Mouse (Mus musculus) retina, postnatal 7 days (tissue): ENCODE results near the gene Cryba4.

Experiments
- DNase-seq: peaks from one replicate; pipeline ENCODE4 v3.0.0-alpha.2; 2012; ENCODE audit warnings: low read depth, low spot score

Cryba4 gene

DNA sequence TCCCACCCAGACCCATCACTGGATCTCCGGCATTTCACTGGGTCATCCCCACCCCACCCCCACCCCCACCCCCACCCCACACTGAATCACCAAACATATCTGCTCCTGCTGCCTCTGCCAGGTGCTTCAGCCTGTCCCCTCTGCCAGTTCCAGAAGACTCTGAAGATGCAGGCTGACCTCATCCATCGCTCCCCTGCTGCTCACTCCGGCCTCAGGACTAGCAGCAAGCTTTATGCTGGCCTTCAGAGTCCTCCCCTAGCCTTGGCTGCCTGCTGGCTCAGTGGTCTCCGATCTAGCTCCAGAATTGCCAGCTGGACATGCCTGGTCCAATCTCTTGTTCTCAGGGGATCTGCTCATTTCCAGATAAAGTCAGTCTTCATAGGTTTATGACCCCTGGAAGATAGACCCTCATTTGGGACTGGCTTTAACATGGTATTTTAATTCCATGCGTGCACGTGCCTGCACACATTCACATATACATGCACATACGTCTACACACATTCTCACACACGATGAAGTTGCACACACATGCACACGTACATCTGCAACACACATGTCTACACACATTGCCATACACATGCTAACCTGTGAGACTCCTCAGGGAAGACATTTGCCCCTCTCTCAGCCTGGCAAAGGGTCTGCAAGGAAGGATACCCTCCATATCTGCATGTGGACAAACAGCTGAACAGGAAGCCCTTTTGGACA lies 14.3 kb downstream of the Cryba4 start:
- DNase-seq = no peak

DNA sequence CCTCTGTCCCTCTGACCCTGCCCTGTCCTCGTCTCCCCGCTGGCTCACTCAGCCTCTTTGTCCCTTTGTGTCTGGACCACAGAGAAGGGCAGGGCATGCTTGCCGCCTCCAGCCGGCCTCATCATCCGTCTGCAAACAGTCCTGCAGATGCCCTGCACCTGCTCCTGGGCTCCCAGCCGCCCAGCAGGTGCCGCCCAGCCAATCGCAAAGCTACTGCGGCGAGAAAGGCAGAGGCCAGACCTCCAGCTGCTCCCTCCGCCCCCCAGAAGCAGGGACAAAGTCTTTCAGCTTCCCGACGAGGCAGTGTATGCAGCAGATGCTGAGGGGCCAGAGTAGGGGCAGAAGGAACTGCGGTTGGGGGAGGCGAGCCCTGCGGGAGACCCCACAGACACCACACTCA lies 14.9 kb downstream of the Cryba4 start:
- DNase-seq = no peak

DNA sequence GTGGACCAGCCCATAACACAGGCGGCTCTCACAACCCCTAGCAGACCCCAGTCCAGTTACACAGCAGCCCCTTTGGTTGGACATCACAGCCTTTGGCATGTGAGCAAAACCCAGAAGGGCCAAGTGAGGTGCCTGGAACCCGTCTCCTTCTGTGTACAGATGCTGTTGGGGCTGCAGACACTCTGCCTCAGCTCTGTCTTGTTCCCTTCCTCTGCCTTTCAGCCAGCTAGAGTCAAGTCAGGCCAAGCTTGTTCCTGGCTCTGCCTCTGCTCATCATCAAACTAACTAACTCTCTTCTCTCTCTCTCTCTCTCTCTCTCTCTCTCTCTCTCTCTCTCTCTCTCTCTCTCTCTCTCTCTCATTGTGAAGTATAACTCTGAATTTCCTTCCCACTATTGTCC lies 15.7 kb downstream of the Cryba4 start:
- no peak for DNase-seq

DNA sequence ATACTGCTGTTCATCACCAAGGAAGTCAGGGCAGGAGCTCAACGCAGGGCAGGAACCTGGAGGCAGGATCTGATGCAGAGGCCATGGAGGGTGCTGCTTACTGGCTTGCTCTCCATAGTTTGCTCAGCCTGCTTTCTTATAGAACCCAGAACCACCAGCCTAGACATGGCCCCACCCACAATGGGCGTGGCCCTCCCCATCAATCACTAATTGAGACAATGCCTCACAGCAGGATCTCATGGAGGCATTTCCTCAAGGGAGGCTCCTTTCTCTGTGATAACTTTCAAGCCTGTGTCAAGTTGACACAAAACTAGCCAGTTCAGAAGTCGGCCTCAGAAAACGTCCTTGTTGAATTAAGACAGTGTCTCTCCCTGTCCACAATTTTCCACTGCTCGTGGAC lies 16.5 kb downstream of the Cryba4 start:
- DNase-seq = no peak

DNA sequence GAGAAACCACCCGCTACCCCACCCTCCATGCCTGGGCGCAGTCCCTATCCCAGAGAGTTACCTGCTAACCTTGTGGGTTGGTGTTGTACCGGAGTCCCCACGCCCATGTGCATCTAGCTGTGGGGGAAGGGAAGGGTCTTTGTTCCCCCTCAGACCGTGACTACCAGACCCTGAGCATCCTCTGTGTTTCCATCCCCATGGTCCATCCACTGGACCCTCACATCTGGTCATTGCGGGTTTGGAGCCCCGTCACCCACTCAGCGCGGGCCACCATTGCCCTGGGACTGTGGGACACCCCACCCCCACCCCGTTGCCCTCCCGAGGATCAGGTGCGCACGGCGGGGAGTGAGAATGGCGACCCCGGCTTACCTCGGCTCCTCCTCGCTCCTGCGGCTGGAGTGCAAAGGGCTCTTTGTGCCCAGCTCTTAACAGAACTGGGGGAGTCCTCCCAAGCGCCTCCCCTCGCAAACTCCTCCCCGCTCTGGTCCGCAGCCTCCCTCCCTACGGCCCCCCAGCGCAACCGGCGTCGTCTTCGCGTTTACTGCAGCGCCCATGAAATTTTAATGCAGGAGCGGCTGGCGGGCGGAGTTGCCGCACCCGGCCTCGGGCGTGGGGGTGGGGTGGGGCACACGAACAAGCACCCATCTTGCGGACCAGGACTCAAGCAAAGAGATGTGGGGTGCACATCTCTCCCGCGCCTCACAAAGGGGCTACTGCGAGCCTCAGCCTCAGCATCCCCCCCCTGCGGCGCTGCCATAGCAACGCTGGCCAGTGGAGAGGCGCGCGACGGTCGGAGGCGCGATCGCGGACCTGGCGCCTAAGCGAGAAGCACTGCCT lies 23.9 kb downstream of the Cryba4 start:
- DNase-seq = no peak

DNA sequence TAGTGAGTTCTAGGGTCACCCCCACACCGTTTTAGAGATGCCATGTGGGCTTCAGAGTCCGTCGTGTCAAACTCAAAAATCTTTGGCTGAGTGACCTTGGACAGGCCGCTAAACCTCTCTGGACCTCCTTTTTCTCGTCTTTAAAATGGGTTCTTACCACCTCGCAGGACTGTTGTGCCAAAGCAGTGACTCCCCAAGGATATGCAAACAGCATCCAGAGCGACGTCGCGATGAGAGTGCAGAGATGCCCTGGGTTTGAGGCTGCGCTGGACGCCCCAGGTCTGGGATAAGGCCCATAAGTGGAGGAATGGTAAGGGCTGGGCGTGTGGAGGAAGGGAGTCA lies 24.4 kb downstream of the Cryba4 start:
- DNase-seq = no peak

DNA sequence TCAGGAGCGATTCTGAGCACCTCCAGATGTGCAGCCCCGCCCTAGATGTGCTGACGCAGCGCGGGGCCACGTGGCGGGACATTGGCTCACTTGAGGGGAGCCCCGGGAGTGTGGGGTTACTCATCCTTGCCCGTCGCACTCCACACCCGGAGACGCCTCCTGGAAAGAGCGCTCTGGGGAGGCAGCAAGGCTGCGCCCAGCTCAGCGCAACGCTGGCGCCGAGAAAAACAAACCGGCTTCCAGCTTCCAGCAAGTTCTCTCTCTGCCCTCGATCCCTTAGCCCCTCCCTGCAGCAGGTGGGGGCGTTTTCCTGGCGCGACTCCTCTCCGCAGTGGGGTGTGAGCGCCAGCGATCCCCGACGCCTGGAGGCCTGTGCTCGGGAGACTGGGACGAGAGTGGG lies 25.0 kb downstream of the Cryba4 start:
- DNase-seq = no peak

DNA sequence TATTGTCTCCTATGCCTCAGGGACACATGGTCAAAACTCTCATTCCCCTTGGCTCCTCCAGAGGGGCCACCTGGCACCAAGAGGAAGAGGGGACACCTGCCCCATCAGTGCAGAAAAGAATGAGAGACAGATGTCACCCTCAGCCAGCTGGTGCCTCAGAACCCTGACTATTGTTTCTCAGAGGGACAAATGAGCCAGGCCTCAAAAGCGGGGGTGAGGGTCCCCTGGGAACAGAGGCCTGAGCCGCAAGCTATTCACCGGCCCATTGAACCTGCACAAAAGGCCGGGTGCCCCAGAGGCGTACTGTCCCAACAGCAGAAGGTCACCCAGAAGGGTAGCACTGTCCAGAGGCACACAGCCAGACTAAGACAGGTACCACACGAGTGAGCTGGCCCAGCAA lies 26.7 kb downstream of the Cryba4 start:
- no peak for DNase-seq

DNA sequence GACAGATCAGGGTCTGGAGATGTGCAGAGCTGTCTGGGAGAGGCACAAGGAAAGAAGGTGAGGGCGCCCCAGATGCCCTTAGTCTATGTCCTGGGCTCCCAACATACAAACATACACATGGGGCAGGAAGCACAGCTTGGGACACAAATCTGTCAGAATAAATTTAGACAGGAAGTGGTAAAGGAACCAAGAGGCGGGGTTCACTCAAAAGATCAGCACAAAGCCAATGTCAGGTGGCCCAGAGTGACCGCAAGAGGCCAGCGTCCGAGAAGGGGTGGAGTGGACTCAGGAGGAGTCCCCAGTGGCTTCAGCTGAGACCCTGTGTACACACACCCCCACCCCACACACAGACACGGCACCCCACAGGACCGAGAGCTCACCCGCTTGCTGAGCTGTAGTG lies 32.1 kb downstream of the Cryba4 start:
- no peak for DNase-seq

DNA sequence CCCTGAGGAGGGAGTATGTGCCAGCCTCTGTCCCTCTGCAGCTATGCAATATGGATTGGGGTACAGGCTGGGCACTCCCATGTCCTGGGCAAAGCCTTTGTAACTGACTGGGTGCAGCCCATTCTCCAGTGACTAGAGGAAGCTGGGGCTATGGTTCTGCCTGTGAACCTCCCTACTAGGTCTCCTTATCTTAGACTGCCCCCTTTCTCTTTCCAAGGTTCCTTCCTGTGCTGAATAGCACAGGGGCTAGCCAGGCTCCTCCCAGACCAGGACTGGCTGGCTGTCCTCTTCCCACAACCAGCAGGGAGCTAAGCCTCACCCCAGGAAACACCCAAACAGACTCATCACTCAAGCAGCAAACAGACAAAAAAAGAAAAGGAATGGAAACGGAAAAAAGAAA lies 32.9 kb downstream of the Cryba4 start:
- DNase-seq = no peak

DNA sequence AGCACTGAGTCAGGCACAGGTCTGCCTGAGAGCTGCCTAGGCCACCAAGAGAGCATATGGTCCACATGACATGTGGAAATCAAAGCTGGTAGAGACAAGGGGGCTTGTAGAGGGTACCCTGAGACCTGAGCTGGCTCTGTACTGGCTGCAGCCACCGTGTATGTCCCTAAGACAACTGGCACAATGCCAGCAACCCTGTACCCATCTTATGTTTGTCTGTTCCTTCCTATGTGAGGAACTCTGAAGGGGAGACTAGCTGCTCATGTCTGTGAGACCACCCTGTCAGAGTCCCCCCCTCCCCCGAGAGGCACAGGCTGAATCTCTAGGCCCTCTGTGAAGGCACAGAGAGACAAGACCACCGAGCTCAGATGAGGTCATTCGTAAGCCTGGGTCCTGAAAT lies 33.6 kb downstream of the Cryba4 start:
- DNase-seq = no peak

DNA sequence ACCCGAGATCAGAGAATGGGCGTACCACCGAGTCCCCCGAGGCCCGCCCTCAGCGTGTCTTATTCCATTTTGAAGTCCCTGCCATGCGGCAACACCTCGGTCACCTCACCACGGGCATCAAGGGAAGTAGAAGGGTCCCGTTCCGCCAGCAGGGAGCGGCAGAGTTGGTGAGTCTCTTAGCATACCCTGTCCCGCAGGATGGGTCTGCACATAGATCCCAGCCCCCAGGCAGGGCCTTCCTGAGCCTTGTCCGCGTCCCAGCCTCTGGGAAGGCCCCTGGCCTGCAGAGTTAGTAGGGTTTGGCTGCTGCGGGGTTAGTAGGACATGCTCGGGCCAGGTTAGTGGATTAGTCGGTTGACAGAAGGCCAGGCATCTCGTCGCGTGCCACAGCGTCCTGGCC lies 35.3 kb downstream of the Cryba4 start:
- no peak for DNase-seq

DNA sequence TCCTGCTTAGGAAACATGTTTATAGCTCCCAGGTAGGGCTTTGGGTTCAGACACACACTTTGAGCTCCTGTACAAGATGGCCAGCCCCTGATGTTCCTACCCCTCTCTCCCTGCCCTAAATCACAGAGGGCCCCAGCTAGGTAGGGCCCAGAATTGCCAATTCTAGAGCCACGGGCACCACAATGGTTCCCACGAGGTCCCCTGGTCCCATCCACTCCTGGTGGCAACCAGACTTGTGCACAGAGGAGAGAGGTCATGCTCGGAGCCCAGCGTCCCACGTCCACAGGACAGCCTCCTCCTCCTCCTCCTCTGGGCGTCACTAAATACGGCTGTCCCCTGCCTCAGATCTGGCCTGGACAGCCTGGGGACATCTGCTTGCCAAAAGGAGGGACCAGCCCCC lies 36.0 kb downstream of the Cryba4 start:
- no peak for DNase-seq

DNA sequence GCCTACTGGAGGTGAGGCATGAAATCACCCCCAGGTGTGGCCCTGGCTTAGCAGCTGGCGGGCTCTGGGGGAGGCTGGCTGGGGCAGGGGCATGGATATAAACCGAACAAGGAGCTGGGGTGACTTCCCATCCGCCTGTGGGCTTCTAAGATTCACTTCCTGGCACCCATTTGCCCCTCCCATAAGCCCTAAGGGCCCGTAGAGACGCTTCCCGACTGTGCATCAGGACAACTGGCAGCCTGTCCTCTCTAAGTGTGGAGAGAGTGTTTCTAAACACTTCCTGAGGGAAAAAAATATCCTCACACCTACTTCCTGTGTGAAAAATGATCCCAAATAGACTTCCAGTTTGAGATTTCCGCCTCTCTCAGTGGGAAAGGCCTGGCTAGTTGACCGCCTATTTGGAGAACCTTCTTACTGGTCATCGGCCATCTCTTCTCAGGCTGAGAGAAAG lies 36.5 kb downstream of the Cryba4 start:
- DNase-seq = no peak

DNA sequence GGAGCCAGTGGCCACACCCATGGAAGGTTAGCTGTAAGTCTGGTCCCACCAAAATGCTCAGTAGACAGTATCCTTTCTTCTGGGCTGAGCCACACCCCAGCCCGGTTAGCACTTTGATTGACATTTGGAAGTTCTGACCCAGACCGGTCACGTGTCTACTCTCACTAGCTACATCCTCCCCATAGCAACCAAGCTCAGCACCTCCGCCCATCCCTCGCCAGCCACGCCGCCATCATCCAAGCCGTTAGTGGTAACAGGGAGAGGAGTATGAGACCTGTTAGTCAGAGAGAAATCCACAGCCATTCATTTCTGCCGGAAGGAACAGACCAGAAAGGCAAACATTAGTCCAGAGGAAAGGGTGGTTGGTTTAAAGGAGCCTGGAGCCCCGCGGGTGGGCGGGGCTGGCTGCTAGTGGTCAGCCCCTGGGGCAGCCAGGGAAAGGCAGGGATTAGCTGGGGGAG lies 37.0 kb downstream of the Cryba4 start:
- DNase-seq = no peak

DNA sequence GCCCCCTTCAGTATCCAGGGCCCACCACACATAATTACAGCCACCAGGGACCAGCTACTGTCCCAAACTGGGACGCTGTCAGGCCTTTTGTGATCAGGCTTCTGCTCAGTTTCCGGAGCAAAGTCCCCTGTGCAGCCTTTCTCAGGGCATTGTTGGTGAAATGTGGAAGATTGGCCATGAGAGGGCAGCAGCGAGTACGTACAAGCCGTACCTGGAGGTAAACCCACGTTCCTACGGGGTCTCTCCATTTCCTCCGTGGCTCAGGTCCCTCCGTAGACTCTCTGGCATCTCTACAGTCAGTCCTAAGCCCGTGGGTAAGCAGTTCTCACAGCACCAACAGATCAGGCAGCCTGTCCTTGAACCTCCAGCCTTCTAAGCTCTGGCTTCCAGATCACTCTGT lies 37.9 kb downstream of the Cryba4 start:
- peak; percentile 51 for DNase-seq

DNA sequence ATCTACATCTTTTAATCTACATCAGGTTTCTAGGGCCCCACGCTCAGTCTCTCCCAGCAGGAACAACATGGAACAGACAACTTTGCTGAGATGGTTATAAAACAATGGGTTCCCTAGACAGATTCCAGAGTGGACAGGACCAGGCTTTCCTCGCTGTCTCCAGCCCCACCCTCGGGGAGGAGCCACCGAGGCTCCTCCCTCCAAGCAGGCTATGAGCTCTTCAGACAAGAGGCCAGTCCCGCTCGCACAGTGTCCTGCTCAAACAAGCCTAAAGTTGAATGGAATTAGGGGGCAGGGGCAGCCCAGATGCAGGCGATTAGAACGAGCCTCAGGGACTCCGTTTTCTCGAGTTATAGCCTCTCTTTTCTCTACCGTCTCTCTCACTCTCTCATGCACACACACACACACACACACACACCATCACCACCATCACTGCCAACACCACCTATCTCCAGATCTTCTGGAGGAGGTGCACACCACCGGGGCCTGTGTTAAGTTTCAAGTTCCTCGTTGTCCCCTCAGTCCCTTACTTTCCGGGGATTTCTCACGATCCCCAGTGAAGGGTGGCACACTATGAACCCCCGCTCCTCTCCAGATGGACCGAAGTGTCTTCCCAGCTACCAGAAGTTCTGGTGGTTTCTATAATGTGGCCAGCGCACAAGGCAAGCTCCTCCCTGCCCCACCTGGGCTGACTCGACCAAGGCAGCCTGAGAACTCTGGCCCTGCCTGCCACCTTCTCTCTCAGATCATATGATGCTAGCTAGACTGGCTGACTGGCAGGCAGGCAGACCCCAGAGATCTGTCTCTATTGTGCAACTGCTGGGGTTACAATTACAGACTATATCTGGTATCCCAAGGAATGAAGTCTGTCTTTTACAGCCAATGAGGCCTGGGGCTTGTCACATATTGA lies 38.7 kb downstream of the Cryba4 start:
- DNase-seq = no peak

DNA sequence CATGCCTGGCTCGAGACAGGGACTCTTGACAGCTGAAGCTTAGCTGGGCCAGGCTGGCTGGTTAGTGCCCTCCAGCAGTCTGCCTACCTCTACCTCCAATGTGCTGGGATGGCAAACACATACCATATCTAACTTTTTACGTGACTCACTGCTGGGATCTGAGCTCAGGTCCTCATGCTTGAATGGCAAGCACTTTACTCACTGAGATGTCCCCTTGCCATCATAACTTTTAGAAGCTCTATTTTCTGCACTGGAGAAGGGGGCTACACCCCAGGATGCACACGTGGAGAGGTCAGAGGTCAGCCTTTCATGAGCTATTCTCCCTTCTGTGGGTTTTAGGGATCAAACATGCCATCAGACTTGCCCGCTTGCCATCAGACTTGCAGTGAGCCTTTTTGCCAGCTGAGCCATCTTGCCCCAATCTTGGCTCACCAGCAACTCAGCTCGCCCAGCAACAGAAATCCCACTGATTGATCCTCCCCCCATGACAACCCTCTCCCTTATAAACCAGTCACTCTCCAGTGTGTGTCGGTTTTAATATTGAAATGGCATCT lies 39.5 kb downstream of the Cryba4 start:
- no peak for DNase-seq

DNA sequence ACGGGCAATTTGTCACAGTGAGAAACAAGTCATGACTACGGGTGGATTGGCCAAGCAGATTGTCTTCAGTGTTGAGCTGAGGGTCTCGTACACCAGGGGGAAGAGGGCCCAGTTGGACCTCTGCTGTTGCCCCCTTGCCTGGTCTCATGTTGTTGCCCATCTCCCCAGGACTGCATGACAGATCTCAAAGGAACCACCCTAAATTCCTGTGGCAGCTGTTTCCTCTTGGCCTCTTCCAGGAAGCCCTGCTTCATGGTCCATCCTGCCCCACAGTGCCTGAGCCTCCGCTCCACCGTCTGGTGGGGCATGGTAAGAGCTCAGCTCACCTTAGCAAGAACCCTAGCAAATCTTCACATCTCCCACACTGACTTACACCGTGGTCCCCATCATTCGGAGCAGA lies 40.4 kb downstream of the Cryba4 start:
- no peak for DNase-seq

DNA sequence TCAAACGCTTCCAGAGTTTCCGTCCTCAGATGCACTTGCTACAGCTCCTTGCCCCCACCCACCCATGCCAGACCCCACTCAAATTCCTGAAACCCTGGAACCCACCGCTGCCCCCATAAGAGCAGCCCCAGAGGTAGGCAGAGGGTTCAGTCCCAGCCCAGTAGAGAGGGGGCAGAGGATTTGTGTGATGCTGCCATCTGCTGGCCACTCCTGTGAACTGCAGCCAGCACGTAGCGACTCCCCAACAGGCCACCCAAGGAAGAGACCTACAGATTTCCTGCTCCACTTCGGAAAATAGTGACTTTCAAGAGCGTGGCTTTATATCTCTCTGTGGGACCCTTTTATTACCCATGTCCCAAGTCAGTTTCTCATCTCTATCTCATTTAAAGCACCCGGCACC lies 42.2 kb downstream of the Cryba4 start:
- DNase-seq = peak; percentile 60

DNA sequence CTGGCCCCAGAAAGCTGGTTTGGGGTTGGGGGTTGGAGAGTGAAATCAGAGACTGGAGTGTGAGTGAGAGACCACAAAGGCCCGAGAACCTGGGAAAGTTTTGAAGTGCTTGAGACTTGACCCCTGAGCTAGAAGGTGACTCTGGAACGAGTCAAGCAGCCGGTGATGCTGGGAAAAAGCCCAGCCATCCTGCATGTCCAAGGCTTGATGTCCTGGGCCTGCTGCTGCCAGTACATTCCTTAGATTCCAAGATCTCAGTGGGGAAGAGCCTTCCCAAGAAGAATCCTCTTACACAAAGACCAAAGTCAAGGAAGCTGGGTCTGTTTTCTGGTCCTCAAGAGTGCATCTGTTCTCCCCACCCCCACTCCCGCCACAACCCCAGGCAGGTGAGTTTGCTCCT lies 44.0 kb downstream of the Cryba4 start:
- no peak for DNase-seq
